Mouse (Mus musculus) ovary, postnatal 14 days (tissue): ENCODE measurements at regions not wholly inside any gene's neighbourhood (a gene's known extent, or its start where the extent isn't known, plus 50 kb on each side); places are given as distances from the start of the nearest gene placed in this dataset.

ENCODE experiments used
- DNase-seq: peaks from one replicate; pipeline ENCODE4 v3.0.0; 2022; ENCODE audit warnings: low spot score

DNA sequence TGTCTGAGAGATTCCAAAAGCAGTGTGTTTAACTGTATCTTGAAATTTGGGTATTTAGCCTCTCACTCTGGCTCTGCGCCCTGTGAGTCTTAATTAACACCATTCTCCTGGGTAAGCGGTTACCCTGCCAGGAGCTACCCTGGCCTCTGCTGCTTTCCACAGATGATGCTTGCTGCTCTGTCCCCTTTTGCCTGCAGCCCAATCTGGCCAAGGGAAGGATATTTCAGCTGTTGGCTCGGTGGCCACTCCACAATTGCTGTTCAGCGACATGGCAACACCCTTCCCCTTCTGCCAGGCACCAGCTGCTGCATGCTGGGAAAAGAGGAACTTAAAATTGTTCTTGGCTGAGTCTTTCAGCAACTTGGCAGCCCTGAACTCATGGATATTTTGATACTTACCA is 707.4 kb upstream of the Tmpo start:
- DNase-seq, result no peak

DNA sequence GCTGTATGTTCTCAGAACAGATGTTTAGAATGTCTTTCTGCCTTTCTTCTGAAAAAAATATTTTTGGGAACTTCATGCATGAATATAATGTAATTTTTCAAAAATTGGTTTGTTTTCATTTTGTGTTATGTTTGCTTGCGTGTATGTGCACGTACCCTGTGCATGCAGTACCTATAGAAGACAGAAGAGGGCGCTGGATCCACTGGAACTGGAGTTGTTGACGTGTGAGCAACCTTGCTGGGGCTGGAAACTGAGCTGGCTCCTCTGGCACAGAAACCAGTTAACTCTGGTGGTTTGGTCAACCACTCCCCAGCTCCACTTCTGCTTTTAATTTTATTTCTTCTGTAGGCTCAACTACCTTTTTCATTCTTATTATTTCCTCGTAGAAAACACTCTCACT is 702.0 kb upstream of the Tmpo start:
- no peak for DNase-seq

GRCm38 (mm10) chr10:91882481-91882880 is 701.4 kb upstream of the Tmpo start:
- DNase-seq, result no peak

- no peak for DNase-seq
These were observed 700.6 kb upstream of the Tmpo start for GRCm38 (mm10) chr10:91881521-91882228.

DNA sequence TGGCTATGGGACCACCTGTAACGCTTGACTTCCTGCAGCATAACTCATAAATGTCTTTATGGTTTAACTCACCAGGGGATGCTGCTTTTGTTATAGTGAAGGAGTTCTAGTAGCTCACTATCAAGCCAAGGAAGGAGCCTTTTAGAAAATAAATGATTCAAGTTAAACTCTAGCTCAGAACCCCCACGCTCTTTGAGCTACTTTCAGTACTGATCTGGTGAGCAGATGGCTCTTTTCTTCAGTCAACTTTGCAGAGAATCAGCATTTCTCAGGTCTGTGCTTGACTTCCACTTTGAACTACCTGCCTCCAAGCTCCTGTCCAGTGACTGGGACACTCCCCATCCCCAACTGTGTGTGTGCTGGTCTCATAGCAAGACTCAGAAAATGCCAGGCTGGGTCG is 694.3 kb upstream of the Tmpo start:
- DNase-seq, result no peak

- DNase-seq, result no peak
These were observed 690.1 kb upstream of the Tmpo start for GRCm38 (mm10) chr10:91871244-91871643.

- DNase-seq, result no peak
These were observed 677.8 kb upstream of the Tmpo start for GRCm38 (mm10) chr10:91858711-91859595.

DNA sequence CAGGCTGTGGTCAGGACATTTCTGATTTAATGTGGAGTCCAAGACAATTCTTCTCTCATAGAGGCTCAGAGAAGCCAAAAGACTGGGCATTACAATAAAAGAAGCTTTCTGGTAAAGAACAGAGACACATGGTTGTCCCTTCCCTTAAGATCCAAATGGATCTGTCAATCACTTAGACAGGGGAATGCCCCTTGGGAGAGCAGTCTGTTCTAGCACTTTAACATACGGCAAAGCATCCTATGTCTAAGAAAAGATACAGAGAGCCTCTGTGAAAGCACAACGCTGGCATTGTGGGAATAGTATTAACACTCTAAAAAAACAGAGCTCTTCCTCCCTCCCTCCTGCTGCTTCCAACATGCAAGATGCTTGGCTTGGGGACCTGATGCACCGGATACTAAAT is 646.0 kb upstream of the Tmpo start:
- DNase-seq, result no peak

- DNase-seq, result no peak
These were observed 642.4 kb upstream of the Tmpo start for GRCm38 (mm10) chr10:91823499-91823898.

- DNase-seq, result no peak
These were observed 623.8 kb upstream of the Tmpo start for GRCm38 (mm10) chr10:91804870-91805269.
